Mouse (Mus musculus) embryo, embryonic 10 days (tissue): ENCODE measurements at regions not wholly inside any gene's neighbourhood (a gene's known extent, or its start where the extent isn't known, plus 50 kb on each side); places are given as distances from the start of the nearest gene placed in this dataset.

Source experiments
- DNase-seq: peaks from one replicate; pipeline ENCODE4 v3.0.0-alpha.2; 2015; ENCODE audit warnings: low spot score

- peak; percentile 70 for DNase-seq
Observed at GRCm38 (mm10) chr7:64060051-64060450, 93.6 kb upstream of the Trpm1 start.

- no peak for DNase-seq
Observed at GRCm38 (mm10) chr7:64058282-64058872, 95.3 kb upstream of the Trpm1 start.

- peak; percentile 43 for DNase-seq
Observed at GRCm38 (mm10) chr7:64057873-64058272, 95.8 kb upstream of the Trpm1 start.

GRCm38 (mm10) chr7:64056498-64056897 lies 97.1 kb upstream of the Trpm1 start:
- DNase-seq: no peak

GRCm38 (mm10) chr7:64054996-64055395 lies 98.6 kb upstream of the Trpm1 start:
- DNase-seq: no peak

- no peak for DNase-seq
Observed at GRCm38 (mm10) chr7:64053766-64054165, 99.9 kb upstream of the Trpm1 start.

- DNase-seq: no peak
Observed at GRCm38 (mm10) chr7:64052400-64052799, 101.2 kb upstream of the Trpm1 start.

GRCm38 (mm10) chr7:64050826-64051401 lies 102.7 kb upstream of the Trpm1 start:
- no peak for DNase-seq

GRCm38 (mm10) chr7:64050246-64050645 lies 103.4 kb upstream of the Trpm1 start:
- DNase-seq: no peak

- DNase-seq: peak; percentile 44
Observed at GRCm38 (mm10) chr7:64049183-64049965, 104.3 kb upstream of the Trpm1 start.

- peak; percentile 94 for DNase-seq
Observed at GRCm38 (mm10) chr7:64048452-64049182, 105.0 kb upstream of the Trpm1 start.

- DNase-seq: no peak
Observed at GRCm38 (mm10) chr7:64047831-64048230, 105.8 kb upstream of the Trpm1 start.

- DNase-seq: no peak
Observed at GRCm38 (mm10) chr7:64045292-64045691, 106.6 kb upstream of the Klf13 start.

- no peak for DNase-seq
Observed at GRCm38 (mm10) chr7:64042978-64043377, 104.3 kb upstream of the Klf13 start.

GRCm38 (mm10) chr7:64041303-64041702 lies 102.6 kb upstream of the Klf13 start:
- DNase-seq: no peak

- no peak for DNase-seq
Observed at GRCm38 (mm10) chr7:64040026-64040737, 101.5 kb upstream of the Klf13 start.

GRCm38 (mm10) chr7:64037701-64038231 lies 99.1 kb upstream of the Klf13 start:
- no peak for DNase-seq

- DNase-seq: no peak
Observed at GRCm38 (mm10) chr7:64036154-64036553, 97.4 kb upstream of the Klf13 start.

GRCm38 (mm10) chr7:64035025-64035606 lies 96.4 kb upstream of the Klf13 start:
- DNase-seq: no peak

- DNase-seq: no peak
Observed at GRCm38 (mm10) chr7:64034493-64034892, 95.8 kb upstream of the Klf13 start.

GRCm38 (mm10) chr7:64033388-64033787 lies 94.7 kb upstream of the Klf13 start:
- DNase-seq: peak; percentile 21
